Mouse (Mus musculus) v-Abl transformed pro-B cells (cell line): ENCODE data around the gene Slc24a4.
"Not testable (repeated sequence)": the region's sequence is repeated elsewhere in the genome, so short reads cannot be mapped to it uniquely, and the experiment has no call there.

Experiments
- in situ Hi-C, 2 experiments: fragments of 400-800 bp; cut with MboI; formaldehyde crosslinking; loops; one replicate each; pipeline ENCODE4 v1.15.1; 2025; ENCODE audit not compliant: unreplicated experiment in 2 of 2

Gene Slc24a4

GRCm38 (mm10) chr12:102154815-102155214, 26.3 kb downstream of the Slc24a4 start:
- in situ Hi-C loops, result no loop called here

- in situ Hi-C loops, result loop anchor here in 1 of 2 experiments (5.0 kb wide), 1 partner anchor 173 kb away; no protein-coding TSS in a partner anchor
Measured at GRCm38 (mm10) chr12:102164632-102165031, 36.1 kb downstream of the Slc24a4 start.

GRCm38 (mm10) chr12:102166691-102167261, 38.2 kb downstream of the Slc24a4 start:
- in situ Hi-C loops, result no loop called here

GRCm38 (mm10) chr12:102167302-102167701, 38.8 kb downstream of the Slc24a4 start:
- in situ Hi-C loops, result no loop called here

- in situ Hi-C loops, result no loop called here
Measured at GRCm38 (mm10) chr12:102172746-102173145, 44.2 kb downstream of the Slc24a4 start.

- in situ Hi-C loops, result no loop called here
Measured at GRCm38 (mm10) chr12:102173345-102173744, 44.8 kb downstream of the Slc24a4 start.

GRCm38 (mm10) chr12:102180371-102181074, 52.0 kb downstream of the Slc24a4 start:
- in situ Hi-C loops, result loop anchor here (10.0 to 25.0 kb wide), 5 partner anchors 204 to 1243 kb away; partner anchors contain the start of gene Golga5 (in 1 of the 2)

- in situ Hi-C loops, result loop anchor here (10.0 to 25.0 kb wide), 5 partner anchors 203 to 1245 kb away; partner anchors contain the start of gene Golga5 (in 1 of the 2)
Measured at GRCm38 (mm10) chr12:102181799-102182357, 53.3 kb downstream of the Slc24a4 start.

GRCm38 (mm10) chr12:102182621-102183020, 54.1 kb downstream of the Slc24a4 start:
- in situ Hi-C loops, result loop anchor here (10.0 to 25.0 kb wide), 5 partner anchors 202 to 1245 kb away; partner anchors contain the start of gene Golga5 (in 1 of the 2)

- in situ Hi-C loops, result loop anchor here (10.0 to 25.0 kb wide), 5 partner anchors 202 to 1246 kb away; partner anchors contain the start of gene Golga5 (in 1 of the 2)
Measured at GRCm38 (mm10) chr12:102183201-102183600, 54.7 kb downstream of the Slc24a4 start.

- in situ Hi-C loops, result loop anchor here (25.0 kb wide), 2 partner anchors 1079 to 1254 kb away; no protein-coding TSS in a partner anchor
Measured at GRCm38 (mm10) chr12:102190820-102191219, 62.3 kb downstream of the Slc24a4 start.

- in situ Hi-C loops, result no loop called here
Measured at GRCm38 (mm10) chr12:102201516-102201915, 73.0 kb downstream of the Slc24a4 start.

GRCm38 (mm10) chr12:102202901-102203300, 74.4 kb downstream of the Slc24a4 start:
- in situ Hi-C loops, result no loop called here

- in situ Hi-C loops, result no loop called here
Measured at GRCm38 (mm10) chr12:102206471-102206870, 77.9 kb downstream of the Slc24a4 start.

- in situ Hi-C loops, result no loop called here
Measured at GRCm38 (mm10) chr12:102207245-102207644, 78.7 kb downstream of the Slc24a4 start.

GRCm38 (mm10) chr12:102210801-102211200, 82.3 kb downstream of the Slc24a4 start:
- in situ Hi-C loops, result no loop called here

GRCm38 (mm10) chr12:102223404-102223803, 94.9 kb downstream of the Slc24a4 start:
- in situ Hi-C loops, result no loop called here

- in situ Hi-C loops, result not testable (repeated sequence)
Measured at GRCm38 (mm10) chr12:102224112-102224511, 95.6 kb downstream of the Slc24a4 start.

- in situ Hi-C loops, result no loop called here
Measured at GRCm38 (mm10) chr12:102225165-102225564, 96.6 kb downstream of the Slc24a4 start.

GRCm38 (mm10) chr12:102235551-102235950, 107.0 kb downstream of the Slc24a4 start:
- in situ Hi-C loops, result no loop called here

- in situ Hi-C loops, result no loop called here
Measured at GRCm38 (mm10) chr12:102236317-102236716, 107.8 kb downstream of the Slc24a4 start.
